Mouse (Mus musculus): Measurements from ENCODE around the gene Cryba4. TPM values are rescaled to one million over a fixed set of nuclear protein-coding genes. Genes with fewer than 3 reads are reported as not detected.

The Cryba4 gene
- polyA plus RNA-seq (2015; fragmentation: Nextera tagmentation; extraction: Ambion mirVana): 1.5 and 1.6 TPM in 2 replicates

DNA sequence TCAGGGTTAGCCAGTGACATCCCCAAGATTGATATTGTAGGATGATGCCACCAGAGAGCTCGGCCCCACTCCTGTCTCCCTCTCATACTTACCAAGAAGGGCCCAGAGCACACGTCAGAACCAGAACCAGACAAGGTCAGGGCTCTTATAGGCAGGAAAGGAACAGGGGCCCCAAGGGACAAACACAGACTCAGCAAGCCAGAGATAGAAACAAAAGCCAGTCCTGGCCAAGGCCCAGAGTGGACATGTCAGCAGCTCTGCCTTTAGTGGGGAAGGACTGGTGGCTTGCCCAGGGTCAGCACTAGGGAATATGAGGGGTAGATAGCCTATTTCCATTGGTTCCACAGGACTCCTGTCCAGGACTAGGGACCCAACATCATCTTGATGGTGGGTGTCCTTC is at the start of gene Cryba4:
Gene Cryba4 (minus strand): TSS at position 119 of the 400 bp plus-strand sequence.
- 68% methylated on average over 2 of the region's 2 CpGs for WGBS
- Histone ChIP-seq H3K4me1 (peaks cover 26% of the 10 kb centered on the region), H3K27ac (no peak within 1 kb of the TSS), H3K9ac (no peak within 1 kb of the TSS; the same call in 1 of the 2 replicates), H3K4me3 (no peak within 1 kb of the TSS), H3K36me3 (no peaks in the 10 kb centered on the region), H3K9me3 (no peaks in the 10 kb centered on the region), H3K27me3 (peaks cover 10% of the 10 kb centered on the region; the same call in 1 of the 2 replicates), H3K4me2 (no peak within 1 kb of the TSS)
- ATAC-seq (ENCODE audit: insufficient number of reproducible peaks, low FRiP score, low TSS enrichment, low read depth): no peak

DNA sequence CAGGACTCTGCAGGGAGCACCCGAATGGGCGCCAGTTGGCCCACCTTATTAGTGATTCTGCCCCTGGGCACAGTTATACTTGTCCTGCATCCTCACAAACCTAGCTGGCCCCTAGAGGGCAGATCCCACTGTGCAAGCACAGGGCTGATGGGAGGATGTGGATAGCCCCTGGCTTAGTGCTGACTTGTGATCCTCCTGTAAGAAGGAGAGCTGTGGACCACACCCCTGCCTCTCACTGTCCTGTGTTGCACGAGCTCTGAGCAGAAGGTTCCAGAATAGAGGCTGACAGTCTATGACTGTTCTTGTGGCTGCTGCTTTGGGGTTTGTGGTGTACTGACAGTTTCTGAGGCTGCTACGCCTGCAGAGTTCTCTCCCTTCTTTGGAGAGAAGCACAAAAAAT is 49.4 kb upstream of the Cryba4 start:
- Histone ChIP-seq H3K27me3 (no peaks in the 10 kb centered on the region), H3K27ac (no peak overlapping the region), H3K4me1 (peaks cover 7% of the 10 kb centered on the region), H3K36me3 (peaks cover 9% of the 10 kb centered on the region), H3K9ac (no peak overlapping the region), H3K4me2 (no peak overlapping the region), H3K9me3 (no peaks in the 10 kb centered on the region), H3K4me3 (no peak overlapping the region)
- WGBS: 81% methylated on average over 4 of the region's 4 CpGs
- ATAC-seq (ENCODE audit: insufficient number of reproducible peaks, low FRiP score, low TSS enrichment, low read depth): no peak

DNA sequence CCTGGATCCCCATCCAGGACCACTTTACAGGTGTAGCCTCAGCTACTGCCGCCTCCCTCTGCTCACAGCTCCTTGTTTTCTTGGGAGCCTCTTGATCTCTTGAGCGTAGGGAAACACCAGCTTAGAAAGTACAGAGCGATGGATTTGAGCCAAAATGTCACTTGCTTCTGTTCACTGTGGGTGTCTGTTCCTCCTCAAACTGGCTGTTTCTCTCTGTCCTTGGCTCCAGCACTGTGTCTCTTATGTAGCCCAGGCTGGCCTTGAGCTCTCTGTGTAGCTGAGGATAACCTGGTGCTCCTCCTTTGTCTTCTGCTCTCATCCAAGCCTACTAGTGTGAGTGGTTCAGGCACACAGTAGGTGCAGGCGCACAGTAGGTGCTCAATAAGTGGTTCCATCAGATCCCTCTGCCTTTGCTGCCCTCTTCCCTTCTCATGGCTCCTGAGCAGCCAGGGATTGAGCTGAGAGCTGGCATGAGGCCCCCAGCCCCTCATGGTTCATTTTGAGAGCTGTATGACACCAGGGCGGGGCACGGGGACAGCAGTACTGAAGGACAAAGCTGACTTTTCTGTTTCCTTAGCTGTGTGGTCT is 48.5 kb upstream of the Cryba4 start:
- no peak for ATAC-seq (ENCODE audit: insufficient number of reproducible peaks, low FRiP score, low TSS enrichment, low read depth)
- WGBS: 93% methylated on average over 6 of the region's 6 CpGs

DNA sequence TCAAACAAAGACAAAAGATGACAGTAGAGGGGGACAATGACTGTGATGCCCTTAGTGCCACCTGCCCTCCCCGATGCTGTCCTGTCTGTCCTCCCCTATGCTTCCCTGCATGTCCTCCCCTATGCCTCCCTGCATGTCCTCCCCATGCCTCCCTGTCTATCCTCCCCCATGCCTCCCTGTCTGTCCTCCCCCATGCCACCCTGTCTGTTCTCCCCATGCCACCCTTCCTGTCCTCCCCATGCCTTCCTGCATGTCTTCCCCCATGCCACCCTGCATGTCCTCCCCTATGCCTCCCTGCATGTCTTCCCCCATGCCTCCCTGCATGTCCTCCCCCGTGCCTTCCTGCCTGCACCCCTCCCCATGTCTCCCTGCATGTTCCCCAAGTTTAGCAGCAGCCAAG is 47.8 kb upstream of the Cryba4 start:
- Histone ChIP-seq H3K27me3 (no peaks in the 10 kb centered on the region), H3K9ac (no peak overlapping the region), H3K9me3 (no peaks in the 10 kb centered on the region), H3K36me3 (no peaks in the 10 kb centered on the region), H3K4me1 (peaks cover 11% of the 10 kb centered on the region), H3K27ac (no peak overlapping the region), H3K4me3 (no peak overlapping the region), H3K4me2 (no peak overlapping the region)
- ATAC-seq (ENCODE audit: insufficient number of reproducible peaks, low FRiP score, low TSS enrichment, low read depth): no peak
- WGBS: 83% methylated on average over 2 of the region's 2 CpGs

More for the DNA sequence above, 48.5 kb upstream of the Cryba4 start:
- no peak overlapping the region for H3K4me3 ChIP-seq
- peaks cover 8% of the 10 kb centered on the region for H3K4me1 ChIP-seq
- H3K9me3 ChIP-seq: no peaks in the 10 kb centered on the region
- H3K27me3 ChIP-seq: no peaks in the 10 kb centered on the region
- no peak overlapping the region for H3K9ac ChIP-seq
- no peak overlapping the region for H3K27ac ChIP-seq
- no peak overlapping the region for H3K4me2 ChIP-seq
- H3K36me3 ChIP-seq: peaks cover under 1% of the 10 kb centered on the region; the same call in 1 of the 2 replicates

DNA sequence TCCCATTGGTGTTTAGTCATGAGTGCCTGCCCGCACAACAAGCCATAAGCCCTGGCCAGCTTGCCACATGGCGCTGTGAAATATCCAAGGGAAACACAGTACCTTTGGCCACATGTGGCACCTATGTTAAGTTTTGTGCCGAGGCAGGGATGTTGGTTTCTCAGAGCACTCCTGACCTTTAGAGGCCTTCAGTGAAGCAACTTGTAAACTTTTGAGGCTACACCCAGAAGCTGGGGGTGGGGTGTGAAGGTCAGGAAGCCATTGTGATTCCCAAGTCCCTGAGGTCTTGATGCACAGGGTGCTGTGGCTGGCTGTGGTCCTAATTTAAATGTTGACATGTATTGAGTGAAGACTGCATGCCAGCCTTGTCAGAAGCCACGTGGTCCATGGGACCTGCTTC is 47.1 kb upstream of the Cryba4 start:
- Histone ChIP-seq H3K27ac (no peak overlapping the region), H3K4me2 (no peak overlapping the region), H3K36me3 (no peaks in the 10 kb centered on the region), H3K4me3 (no peak overlapping the region), H3K4me1 (peaks cover 18% of the 10 kb centered on the region), H3K9me3 (no peaks in the 10 kb centered on the region), H3K9ac (no peak overlapping the region), H3K27me3 (no peaks in the 10 kb centered on the region)
- no peak for ATAC-seq (ENCODE audit: insufficient number of reproducible peaks, low FRiP score, low TSS enrichment, low read depth)
- 82% methylated on average over 4 of the region's 4 CpGs for WGBS

DNA sequence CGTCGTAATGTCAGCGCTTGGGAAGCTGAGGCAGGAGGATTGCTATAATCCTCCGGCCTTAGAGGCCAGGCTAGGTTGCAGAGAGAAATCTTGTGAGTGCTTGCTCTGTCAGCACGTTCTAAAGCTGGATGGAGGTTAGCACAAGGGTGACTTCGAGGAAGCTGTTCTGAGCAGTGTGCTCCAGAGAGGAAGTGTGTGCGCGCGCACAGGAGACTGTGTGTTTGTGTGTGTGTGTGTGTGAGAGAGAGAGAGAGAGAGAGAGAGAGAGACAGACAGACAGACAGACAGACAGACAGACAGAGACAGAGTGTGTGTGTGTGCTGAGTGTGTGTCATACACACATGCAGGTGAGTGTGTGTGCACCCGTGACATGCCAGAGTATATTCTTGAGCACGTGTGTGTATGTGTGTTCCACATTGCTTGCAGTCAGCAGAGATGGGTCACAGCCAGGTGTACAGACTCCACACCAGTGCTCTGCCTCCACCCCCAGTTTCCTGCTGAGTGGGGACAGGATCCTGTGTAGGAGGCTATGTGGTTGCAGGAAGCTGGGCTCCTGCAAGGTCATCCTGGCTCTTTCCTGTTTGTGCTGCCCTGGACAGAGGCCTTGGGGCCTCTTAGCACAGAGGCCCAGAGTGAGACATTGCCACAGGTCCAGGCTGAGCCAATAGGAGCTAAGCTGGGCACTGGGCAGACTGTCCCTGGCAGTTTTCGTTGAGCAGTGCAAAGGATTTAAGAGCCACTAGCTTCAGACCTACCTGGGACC is 46.1 kb upstream of the Cryba4 start:
- WGBS: 86% methylated on average over 12 of the region's 12 CpGs
- Histone ChIP-seq H3K4me1 (peaks cover 21% of the 10 kb centered on the region), H3K9ac (no peak overlapping the region), H3K27ac (peak overlapping the region; percentile 33; the same call in 1 of the 2 replicates), H3K36me3 (no peaks in the 10 kb centered on the region), H3K4me2 (no peak overlapping the region), H3K4me3 (no peak overlapping the region), H3K27me3 (no peaks in the 10 kb centered on the region), H3K9me3 (no peaks in the 10 kb centered on the region)
- ATAC-seq (ENCODE audit: insufficient number of reproducible peaks, low FRiP score, low TSS enrichment, low read depth): peak; percentile 52; the same call in 1 of the 2 replicates

DNA sequence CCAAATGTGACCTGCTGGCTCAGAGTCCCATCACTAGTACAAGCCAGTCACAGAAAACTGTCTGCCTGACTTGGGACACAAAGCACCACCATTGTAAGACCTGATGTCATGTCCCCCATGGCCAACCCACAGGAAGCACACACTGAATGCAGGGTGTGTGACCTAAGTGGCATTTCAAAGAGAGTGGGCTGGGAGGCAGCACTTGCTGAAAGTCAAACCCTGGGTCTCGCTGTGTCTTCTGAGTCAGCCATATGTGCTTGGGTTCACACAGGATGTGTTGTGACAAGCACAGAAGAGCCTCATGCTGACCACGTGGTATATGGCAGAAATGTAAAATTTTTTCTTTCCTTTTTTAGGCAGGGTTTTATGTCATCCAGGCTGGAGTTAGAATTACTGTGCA is 44.9 kb upstream of the Cryba4 start:
- peaks cover 22% of the 10 kb centered on the region for H3K4me1 ChIP-seq
- H3K27me3 ChIP-seq: no peaks in the 10 kb centered on the region
- no peak overlapping the region for H3K4me2 ChIP-seq
- WGBS: 69% methylated on average over 2 of the region's 2 CpGs
- H3K9ac ChIP-seq: no peak overlapping the region
- no peaks in the 10 kb centered on the region for H3K36me3 ChIP-seq
- no peaks in the 10 kb centered on the region for H3K9me3 ChIP-seq
- no peak for ATAC-seq (ENCODE audit: insufficient number of reproducible peaks, low FRiP score, low TSS enrichment, low read depth)
- H3K27ac ChIP-seq: peak overlapping the region; percentile 60; the same call in 1 of the 2 replicates
- no peak overlapping the region for H3K4me3 ChIP-seq

DNA sequence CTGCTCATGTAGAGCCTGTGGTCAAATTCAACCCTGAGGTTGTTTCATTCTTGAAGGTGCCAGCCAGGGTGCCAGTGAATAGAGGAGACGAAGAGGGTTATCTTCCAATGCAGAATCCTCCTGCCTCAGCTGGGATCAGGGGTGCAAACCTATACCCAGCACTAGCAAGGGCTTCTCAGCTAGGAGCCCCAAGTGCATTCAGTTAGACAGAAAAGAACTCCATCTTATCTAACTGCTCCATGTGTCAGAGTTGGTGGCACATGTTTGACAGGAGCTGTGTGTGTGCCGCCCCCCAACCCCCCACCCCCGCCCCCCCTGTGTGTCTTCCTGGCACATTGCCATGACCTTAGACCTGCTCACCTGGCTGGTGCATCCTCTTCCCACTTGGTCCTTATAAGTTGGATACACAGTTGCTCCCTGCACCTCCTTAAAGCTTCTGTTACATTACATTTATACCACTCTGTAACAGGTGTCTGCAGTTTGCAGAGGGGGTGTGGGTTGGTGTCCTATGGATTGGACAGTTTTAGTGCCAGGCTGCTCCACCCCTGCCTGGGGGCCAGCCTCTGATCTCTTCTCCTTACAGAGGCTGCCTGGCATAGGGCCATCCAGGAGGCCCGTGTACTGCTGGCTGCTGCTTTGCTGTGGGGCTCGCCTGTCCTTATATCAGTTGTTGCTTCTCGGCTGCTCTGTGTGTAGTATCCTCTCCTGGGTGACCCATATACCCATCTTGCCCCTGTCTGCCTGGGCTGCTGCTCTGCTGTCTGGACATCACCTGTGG is 44.3 kb upstream of the Cryba4 start:
- H3K4me1 ChIP-seq: peaks cover 26% of the 10 kb centered on the region
- H3K36me3 ChIP-seq: no peaks in the 10 kb centered on the region
- no peak overlapping the region for H3K9ac ChIP-seq
- no peak overlapping the region for H3K4me3 ChIP-seq
- peak overlapping the region; percentile 60; the same call in 1 of the 2 replicates for H3K27ac ChIP-seq
- no peak overlapping the region for H3K4me2 ChIP-seq
- H3K27me3 ChIP-seq: no peaks in the 10 kb centered on the region
- no peak for ATAC-seq (ENCODE audit: insufficient number of reproducible peaks, low FRiP score, low TSS enrichment, low read depth)
- WGBS: 65% methylated on average over 6 of the region's 6 CpGs
- H3K9me3 ChIP-seq: no peaks in the 10 kb centered on the region

DNA sequence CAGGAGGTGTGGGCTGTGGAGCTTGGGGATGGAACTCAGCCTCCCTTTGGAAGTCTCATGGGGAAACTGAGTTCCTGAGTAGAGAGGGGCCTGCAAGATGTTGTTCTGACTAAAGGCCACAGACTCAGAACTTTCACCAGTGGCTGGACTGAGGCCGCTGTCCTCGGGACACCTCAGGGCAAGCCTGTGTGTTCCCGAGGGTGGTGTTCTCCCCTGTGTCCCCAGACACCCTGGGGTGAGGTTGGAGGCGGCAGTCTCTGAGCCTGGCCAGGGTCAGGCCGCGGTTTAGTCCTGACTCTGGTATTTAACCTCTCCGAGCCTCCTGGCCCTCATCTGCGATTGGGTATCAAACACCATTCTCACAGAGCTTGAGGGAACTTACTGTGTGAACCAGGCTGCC is 43.2 kb upstream of the Cryba4 start:
- 69% methylated on average over 8 of the region's 8 CpGs for WGBS
- Histone ChIP-seq H3K27me3 (no peaks in the 10 kb centered on the region), H3K4me1 (peaks cover 36% of the 10 kb centered on the region), H3K36me3 (no peaks in the 10 kb centered on the region), H3K4me3 (no peak overlapping the region), H3K27ac (no peak overlapping the region), H3K9me3 (no peaks in the 10 kb centered on the region), H3K9ac (no peak overlapping the region), H3K4me2 (no peak overlapping the region)
- no peak for ATAC-seq (ENCODE audit: insufficient number of reproducible peaks, low FRiP score, low TSS enrichment, low read depth)

DNA sequence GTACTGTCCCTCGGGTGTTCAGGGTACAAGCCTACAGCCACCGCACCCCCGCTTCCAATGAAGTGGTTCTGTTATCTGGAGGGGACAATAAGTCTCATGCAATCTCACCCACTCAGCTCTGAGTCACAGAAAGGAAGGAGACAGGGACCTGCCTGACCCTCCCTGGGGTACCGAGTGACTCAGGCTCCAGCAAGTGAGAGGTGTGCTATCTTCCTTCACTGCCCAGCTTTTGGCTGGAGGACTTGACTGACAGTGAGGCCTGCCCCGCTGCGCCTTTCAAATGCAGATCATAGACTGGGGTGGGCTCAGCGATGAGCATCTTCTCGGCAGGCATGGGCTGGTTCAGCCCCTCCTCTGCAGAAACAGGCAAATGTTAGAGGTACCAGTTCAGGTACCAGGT is 42.8 kb upstream of the Cryba4 start:
- Histone ChIP-seq H3K27me3 (no peaks in the 10 kb centered on the region), H3K36me3 (no peaks in the 10 kb centered on the region), H3K4me2 (no peak overlapping the region), H3K27ac (no peak overlapping the region), H3K4me1 (peaks cover 40% of the 10 kb centered on the region), H3K9me3 (no peaks in the 10 kb centered on the region), H3K4me3 (no peak overlapping the region), H3K9ac (no peak overlapping the region)
- no peak for ATAC-seq (ENCODE audit: insufficient number of reproducible peaks, low FRiP score, low TSS enrichment, low read depth)
- 51% methylated on average over 8 of the region's 8 CpGs for WGBS

DNA sequence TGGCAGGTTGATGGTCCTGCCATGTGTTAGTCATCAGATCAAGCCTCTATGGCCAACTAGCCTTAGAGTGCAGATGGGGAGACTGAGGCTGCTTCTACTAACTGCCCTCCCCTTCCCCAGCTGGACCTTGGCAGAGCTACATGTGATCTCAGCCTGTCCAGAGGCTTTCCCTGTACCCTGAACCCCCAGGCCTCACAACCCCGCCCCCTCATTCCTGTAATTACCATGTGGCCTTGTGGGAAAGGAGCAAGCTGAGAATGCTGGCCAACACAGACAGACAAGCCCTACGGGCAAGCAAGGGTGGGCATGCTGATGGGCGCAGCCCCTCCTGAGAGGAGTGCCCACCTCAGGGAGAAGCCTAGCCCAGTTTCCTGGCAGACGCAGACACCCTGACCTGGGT is 42.4 kb upstream of the Cryba4 start:
- H3K4me3 ChIP-seq: no peak overlapping the region
- H3K9ac ChIP-seq: no peak overlapping the region
- H3K36me3 ChIP-seq: no peaks in the 10 kb centered on the region
- H3K9me3 ChIP-seq: no peaks in the 10 kb centered on the region
- H3K4me1 ChIP-seq: peaks cover 44% of the 10 kb centered on the region
- H3K27ac ChIP-seq: no peak overlapping the region
- 60% methylated on average over 4 of the region's 4 CpGs for whole genome bisulfite sequencing
- no peak for ATAC-seq (ENCODE audit: insufficient number of reproducible peaks, low FRiP score, low TSS enrichment, low read depth)
- H3K4me2 ChIP-seq: no peak overlapping the region
- H3K27me3 ChIP-seq: no peaks in the 10 kb centered on the region

DNA sequence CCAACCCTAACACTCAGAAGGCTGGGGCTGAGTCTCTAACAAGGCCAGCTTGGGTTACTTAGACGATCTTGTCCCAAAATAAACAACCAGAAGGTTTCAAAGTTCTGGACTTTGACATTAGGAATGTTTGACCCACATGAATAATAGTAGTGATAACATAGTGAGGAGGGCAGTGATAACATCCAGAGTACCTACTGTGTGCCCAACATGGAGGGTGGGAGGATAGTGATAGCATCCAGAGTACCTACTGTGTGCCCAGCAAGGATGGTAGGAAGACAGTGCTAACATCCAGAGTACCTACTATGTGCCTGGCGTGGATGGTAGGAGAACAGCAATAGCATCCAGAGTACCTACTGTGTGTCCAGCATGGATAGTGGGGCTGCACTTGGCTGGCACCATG is 41.5 kb upstream of the Cryba4 start:
- no peak for ATAC-seq (ENCODE audit: insufficient number of reproducible peaks, low FRiP score, low TSS enrichment, low read depth)
- no peak overlapping the region for H3K9ac ChIP-seq
- H3K27me3 ChIP-seq: no peaks in the 10 kb centered on the region
- H3K4me2 ChIP-seq: no peak overlapping the region
- H3K27ac ChIP-seq: no peak overlapping the region
- H3K4me3 ChIP-seq: no peak overlapping the region
- H3K4me1 ChIP-seq: peaks cover 52% of the 10 kb centered on the region
- H3K9me3 ChIP-seq: no peaks in the 10 kb centered on the region
- no peaks in the 10 kb centered on the region for H3K36me3 ChIP-seq
- WGBS: 75% methylated on average over 2 of the region's 2 CpGs
